Mouse (Mus musculus) liver, embryonic 11.5 days (tissue): ENCODE data around the gene Lmbrd1. TPM values are rescaled to one million over a fixed set of nuclear protein-coding genes. Genes with fewer than 3 reads are reported as not detected.
"Not testable (repeated sequence)": the region's sequence is repeated elsewhere in the genome, so short reads cannot be mapped to it uniquely, and the experiment has no call there.

Experiments
- ATAC-seq: fragments of 200-750 bp; cut with Nextera tagmentation; replicated peaks from 2 replicates; pipeline ENCODE4 v1.8.0; 2017; ENCODE audit warnings: moderate number of reproducible peaks, mild to moderate bottlenecking, moderate TSS enrichment, moderate library complexity; ENCODE audit not compliant: low FRiP score
- DNase-seq: peaks from one replicate; pipeline ENCODE4 v3.0.0-alpha.2; 2017; ENCODE audit warnings: low spot score
- H3K27ac ChIP-seq: fragments of 300-500 bp; sonication (generic); 2 replicates; pipeline ENCODE4 v1.5.1; 2014; ENCODE audit warnings: mild to moderate bottlenecking, low read depth, low read length, control low read depth
- H3K27me3 ChIP-seq: fragments of 300-500 bp; sonication (generic); replicated peaks from 2 replicates; pipeline ENCODE4 v1.6.1; 2014; ENCODE audit warnings: low read length, mixed read lengths; ENCODE audit not compliant: control insufficient read depth, insufficient read depth
- H3K36me3 ChIP-seq: fragments of 300-500 bp; sonication (generic); 2 replicates; pipeline ENCODE4 v1.6.1; 2014; ENCODE audit warnings: mild to moderate bottlenecking, low read length, moderate library complexity, mixed read lengths; ENCODE audit not compliant: control insufficient read depth, insufficient read depth
- H3K4me1 ChIP-seq: fragments of 300-500 bp; sonication (generic); replicated peaks from 2 replicates; pipeline ENCODE4 v1.6.1; 2014; ENCODE audit warnings: low read length, mixed read lengths; ENCODE audit not compliant: control insufficient read depth, insufficient read depth
- H3K4me2 ChIP-seq: fragments of 300-500 bp; sonication (generic); 2 replicates; pipeline ENCODE4 v1.6.1; 2014; ENCODE audit warnings: mild to moderate bottlenecking, control low read depth, moderate library complexity
- H3K4me3 ChIP-seq: fragments of 300-500 bp; sonication (generic); 2 replicates; pipeline ENCODE4 v1.5.1; 2014; ENCODE audit warnings: low read depth, low read length, control low read depth
- H3K9ac ChIP-seq: fragments of 300-500 bp; sonication (generic); 2 replicates; pipeline ENCODE4 v1.6.1; 2014; ENCODE audit warnings: low read depth, low read length, control low read depth
- H3K9me3 ChIP-seq: fragments of 300-500 bp; sonication (generic); 2 replicates; pipeline ENCODE4 v1.6.1; 2016; ENCODE audit warnings: low read length, inconsistent platforms, mixed read lengths; ENCODE audit not compliant: control insufficient read depth
- WGBS: fragments of 180-500 bp; shearing (Covaris S2); extraction: QIAGEN DNeasy Blood & Tissue Kit; methylation state at CpG from one replicate; pipeline ENCODE4 v1.1.7; 2014; 5-methylcytosine and 5-hydroxymethylcytosine counted together
- polyA plus RNA-seq: library from polyadenylated mRNA; unstranded; fragments of >200 nt; fragmentation: Nextera tagmentation; extraction: Ambion mirVana; gene quantifications from 2 replicates; pipeline ENCODE4 v1.2.1, GENCODE M21; 2014

Lmbrd1 gene
- 21.3 and 25.2 TPM in 2 replicates for polyA plus RNA-seq

- 3% methylated on average over 49 of the region's 54 CpGs for WGBS
- Histone ChIP-seq H3K4me2 (peak within 1 kb of the TSS; percentile 69), H3K27me3 (no peaks in the 10 kb centered on the region), H3K36me3 (no peaks in the 10 kb centered on the region), H3K27ac (peak within 1 kb of the TSS; percentile 62; the same call in 1 of the 2 replicates), H3K9ac (peak within 1 kb of the TSS; percentile 86), H3K9me3 (no peaks in the 10 kb centered on the region), H3K4me3 (peak within 1 kb of the TSS; percentile 82), H3K4me1 (no peaks in the 10 kb centered on the region)
- ATAC-seq (peak; percentile 96), DNase-seq (peak; percentile 92)
Measured at GRCm38 (mm10) chr1:24678205-24678917, at the start of gene Lmbrd1. TSS of gene Lmbrd1 (plus strand) at chr1:24678630.

- no peaks in the 10 kb centered on the region for H3K36me3 ChIP-seq
- ATAC-seq (peak; percentile 41; the same call in 1 of the 2 replicates), DNase-seq (no peak)
- H3K9me3 ChIP-seq, result no peaks in the 10 kb centered on the region
- H3K27ac ChIP-seq, result no peak overlapping the region
- no peak overlapping the region for H3K4me2 ChIP-seq
- no peak overlapping the region for H3K4me3 ChIP-seq
- H3K9ac ChIP-seq, result no peak overlapping the region
- WGBS, result 33% methylated on average over 14 of the region's 14 CpGs
- H3K27me3 ChIP-seq, result no peaks in the 10 kb centered on the region
- H3K4me1 ChIP-seq, result no peaks in the 10 kb centered on the region
Measured at GRCm38 (mm10) chr1:24633553-24634132, 44.8 kb upstream of the Lmbrd1 start.

- DNase-seq, result no peak
- H3K4me1 ChIP-seq, result no peaks in the 10 kb centered on the region
- WGBS, result 44% methylated on average over 2 of the region's 2 CpGs
- H3K36me3 ChIP-seq, result no peaks in the 10 kb centered on the region
- H3K4me2 ChIP-seq, result no peak overlapping the region
- no peaks in the 10 kb centered on the region for H3K27me3 ChIP-seq
- H3K27ac ChIP-seq, result no peak overlapping the region
- ATAC-seq, result no peak
- H3K4me3 ChIP-seq, result no peak overlapping the region
- H3K9me3 ChIP-seq, result no peaks in the 10 kb centered on the region
- H3K9ac ChIP-seq, result no peak overlapping the region
Measured at GRCm38 (mm10) chr1:24650100-24650499, 28.3 kb upstream of the Lmbrd1 start.

DNA sequence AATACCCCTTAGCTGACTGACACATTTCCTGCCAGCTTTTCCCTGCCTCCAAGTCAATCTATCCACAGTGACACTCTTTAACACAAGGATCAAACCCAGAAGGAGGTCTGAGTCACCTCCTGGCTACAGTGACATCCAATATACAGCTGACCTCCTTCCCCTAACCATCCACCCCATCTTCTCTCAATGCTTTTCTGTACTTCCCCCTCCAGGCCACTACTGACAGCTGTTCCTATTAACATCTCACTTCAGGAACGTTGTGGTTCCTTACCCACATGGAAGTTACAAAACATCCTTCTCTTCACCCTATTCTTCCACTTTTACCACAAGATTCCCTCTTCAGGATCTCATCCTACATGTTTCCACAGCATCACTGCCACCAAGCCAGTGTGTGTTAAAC is 18.5 kb upstream of the Lmbrd1 start:
- no peak overlapping the region for H3K4me3 ChIP-seq
- H3K9me3 ChIP-seq, result no peaks in the 10 kb centered on the region
- H3K4me1 ChIP-seq, result no peaks in the 10 kb centered on the region
- no peak overlapping the region for H3K27ac ChIP-seq
- ATAC-seq (no peak), DNase-seq (no peak)
- H3K27me3 ChIP-seq, result no peaks in the 10 kb centered on the region
- H3K4me2 ChIP-seq, result no peak overlapping the region
- no peaks in the 10 kb centered on the region for H3K36me3 ChIP-seq
- WGBS, result 35% methylated on average over 1 of the region's 1 CpGs
- no peak overlapping the region for H3K9ac ChIP-seq

GRCm38 (mm10) chr1:24660662-24661061 is 17.8 kb upstream of the Lmbrd1 start:
- not testable (repeated sequence) for H3K4me1 ChIP-seq, H3K4me2 ChIP-seq, H3K4me3 ChIP-seq, H3K27ac ChIP-seq, H3K36me3 ChIP-seq, H3K9me3 ChIP-seq, H3K27me3 ChIP-seq, H3K9ac ChIP-seq, DNase-seq, ATAC-seq

DNA sequence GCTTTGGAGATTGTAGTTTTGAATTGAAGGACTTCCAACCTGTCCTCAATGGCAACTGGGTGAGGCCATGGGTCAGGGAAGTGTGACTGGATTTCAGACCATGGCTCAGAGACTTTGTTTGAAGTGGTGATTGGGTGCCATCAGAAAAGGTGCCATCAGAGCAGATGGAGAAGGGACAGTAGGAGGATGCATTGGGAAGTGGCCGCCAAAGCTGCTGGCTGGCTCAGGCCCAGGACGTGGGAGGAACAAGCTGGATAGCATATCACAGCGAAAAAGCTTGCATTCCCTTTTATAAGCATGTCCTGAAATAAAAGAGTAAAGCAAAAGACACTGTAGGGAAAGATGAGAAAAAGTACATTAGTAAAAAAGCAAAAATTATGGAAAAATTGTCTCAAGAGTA is 16.9 kb upstream of the Lmbrd1 start:
- ATAC-seq (no peak), DNase-seq (no peak)
- H3K4me1 ChIP-seq, result no peaks in the 10 kb centered on the region
- 78% methylated on average over 3 of the region's 3 CpGs for WGBS
- H3K27ac ChIP-seq, result no peak overlapping the region
- no peaks in the 10 kb centered on the region for H3K36me3 ChIP-seq
- H3K27me3 ChIP-seq, result no peaks in the 10 kb centered on the region
- no peak overlapping the region for H3K4me2 ChIP-seq
- no peak overlapping the region for H3K9ac ChIP-seq
- H3K4me3 ChIP-seq, result no peak overlapping the region
- H3K9me3 ChIP-seq, result no peaks in the 10 kb centered on the region

DNA sequence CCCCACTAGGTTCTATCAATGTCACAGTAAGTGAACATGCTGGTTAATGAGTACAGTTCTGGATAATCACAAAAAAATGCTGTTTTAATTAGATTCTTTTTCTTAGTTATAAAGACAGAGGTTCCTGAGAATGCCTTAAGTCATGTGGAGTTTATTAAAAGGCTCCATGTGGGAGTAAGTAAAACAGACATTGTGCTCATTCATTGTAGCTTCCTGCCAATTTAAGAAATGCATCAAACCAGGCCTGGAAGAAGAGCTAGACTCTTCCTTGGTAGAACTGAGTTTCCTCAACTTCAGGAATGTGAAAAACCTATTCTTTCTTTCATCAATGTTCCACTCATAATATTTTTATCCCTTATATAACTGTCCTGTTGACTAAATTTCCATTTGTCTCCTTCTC is 14.3 kb upstream of the Lmbrd1 start:
- H3K4me2 ChIP-seq, result no peak overlapping the region
- H3K4me3 ChIP-seq, result no peak overlapping the region
- DNase-seq, result no peak
- ATAC-seq, result no peak
- H3K36me3 ChIP-seq, result no peaks in the 10 kb centered on the region
- no peak overlapping the region for H3K9ac ChIP-seq
- no peaks in the 10 kb centered on the region for H3K9me3 ChIP-seq
- no peak overlapping the region for H3K27ac ChIP-seq
- no peaks in the 10 kb centered on the region for H3K4me1 ChIP-seq
- no peaks in the 10 kb centered on the region for H3K27me3 ChIP-seq

DNA sequence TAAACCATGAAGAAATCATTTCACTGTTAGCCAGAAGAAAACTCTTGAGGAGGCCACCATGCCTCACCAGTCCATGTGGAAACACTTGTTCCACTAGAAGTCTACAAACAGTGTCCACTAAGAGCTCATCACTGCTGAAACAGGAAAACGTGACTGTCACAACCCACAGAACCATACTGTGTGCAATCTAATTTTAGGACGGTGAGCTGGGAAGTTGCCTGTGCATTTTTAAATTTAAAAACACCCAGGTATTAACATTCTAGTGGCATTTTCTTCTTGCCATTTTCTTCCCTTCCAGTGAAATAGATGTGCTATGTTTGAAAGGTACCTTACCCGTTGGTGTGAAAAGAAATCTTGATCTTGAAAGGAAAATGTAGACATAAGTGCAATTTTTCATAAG is 5.2 kb upstream of the Lmbrd1 start:
- Histone ChIP-seq H3K9me3 (no peaks in the 10 kb centered on the region), H3K4me1 (no peaks in the 10 kb centered on the region), H3K4me2 (no peak overlapping the region), H3K27me3 (no peaks in the 10 kb centered on the region), H3K9ac (no peak overlapping the region), H3K27ac (no peak overlapping the region), H3K36me3 (no peaks in the 10 kb centered on the region), H3K4me3 (no peak overlapping the region)
- 51% methylated on average over 3 of the region's 3 CpGs for WGBS
- DNase-seq (no peak), ATAC-seq (no peak)

DNA sequence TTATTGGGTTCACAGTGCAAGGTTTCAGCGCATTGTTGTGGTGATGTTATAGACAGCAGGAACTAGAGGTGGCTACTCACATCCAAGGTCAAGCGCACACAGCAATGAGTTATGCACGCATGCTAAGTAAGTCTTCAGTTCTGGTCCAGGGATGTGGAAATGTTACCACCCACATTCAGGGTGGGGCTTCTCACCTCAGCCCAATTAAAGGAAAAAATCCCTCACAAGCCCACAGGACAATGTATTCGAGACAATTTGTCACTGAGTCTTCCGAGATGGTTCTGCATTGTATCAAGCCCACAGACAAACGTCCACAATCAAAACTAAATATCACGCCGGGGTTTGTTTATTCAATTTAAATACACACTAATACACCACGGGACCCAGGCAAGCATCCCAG is 724 bp upstream of the Lmbrd1 start:
- 81% methylated on average over 9 of the region's 9 CpGs for WGBS
- H3K9me3 ChIP-seq, result no peaks in the 10 kb centered on the region
- H3K4me3 ChIP-seq, result peak overlapping the region; percentile 82
- no peaks in the 10 kb centered on the region for H3K27me3 ChIP-seq
- H3K4me2 ChIP-seq, result peak overlapping the region; percentile 69
- ATAC-seq (no peak), DNase-seq (no peak)
- H3K4me1 ChIP-seq, result no peaks in the 10 kb centered on the region
- no peak overlapping the region for H3K27ac ChIP-seq
- no peak overlapping the region for H3K9ac ChIP-seq
- no peaks in the 10 kb centered on the region for H3K36me3 ChIP-seq
